Mouse (Mus musculus): Measurements from ENCODE around the gene Frem1. TPM values are rescaled to one million over a fixed set of nuclear protein-coding genes. Genes with fewer than 3 reads are reported as not detected.

Frem1 gene
- polyA plus RNA-seq, 1 experiment from 2014 or later = 18.7 TPM

DNA sequence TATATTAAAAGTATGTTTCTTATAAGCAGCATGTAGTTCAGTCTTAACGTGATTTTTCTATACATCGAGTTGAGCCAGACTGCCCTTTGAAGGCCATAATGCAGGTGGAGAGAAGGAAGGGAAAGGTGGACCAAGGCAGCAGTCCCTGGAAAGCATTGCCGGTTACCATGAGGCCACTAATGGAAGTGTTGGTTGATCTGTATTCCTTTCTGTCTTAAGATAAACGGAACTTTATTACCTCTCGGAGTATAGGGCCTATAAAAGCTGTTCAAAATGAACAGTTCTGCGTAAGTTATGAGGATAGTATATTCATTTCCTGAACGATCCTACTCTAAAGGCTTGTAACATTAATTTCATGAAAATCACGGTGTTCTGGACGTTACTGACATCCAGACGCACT is 156.9 kb downstream of the Frem1 start:
- DNase-seq (ENCODE audit: low spot score) = no peak
- no peak overlapping the region for H3K4me3 ChIP-seq (replicated peaks; ENCODE audit: low read depth, low read length)
- no peaks in the 10 kb centered on the region for H3K9me3 ChIP-seq (replicated peaks; ENCODE audit: low read length)
- no peak overlapping the region for H3K27ac ChIP-seq
- H3K36me3 ChIP-seq (ENCODE audit: insufficient read depth, low read length) = no peaks in the 10 kb centered on the region
- no peaks in the 10 kb centered on the region for H3K4me1 ChIP-seq (replicated peaks; ENCODE audit: insufficient read depth, low read length)
- no peak for TF ChIP-seq CTCF (IDR thresholded peaks at IDR 0.05; ENCODE audit: low read depth)
- no peak overlapping the region for H3K9ac ChIP-seq (ENCODE audit: low read depth, low read length)
- H3K27me3 ChIP-seq (ENCODE audit: insufficient read depth, low read length) = no peaks in the 10 kb centered on the region
- ATAC-seq (replicated peaks; ENCODE audit: low FRiP score, low read depth) = no peak
- no peak overlapping the region for H3K4me2 ChIP-seq (ENCODE audit: low read length)
- WGBS = 78% methylated on average over 10 of the region's 10 CpGs

DNA sequence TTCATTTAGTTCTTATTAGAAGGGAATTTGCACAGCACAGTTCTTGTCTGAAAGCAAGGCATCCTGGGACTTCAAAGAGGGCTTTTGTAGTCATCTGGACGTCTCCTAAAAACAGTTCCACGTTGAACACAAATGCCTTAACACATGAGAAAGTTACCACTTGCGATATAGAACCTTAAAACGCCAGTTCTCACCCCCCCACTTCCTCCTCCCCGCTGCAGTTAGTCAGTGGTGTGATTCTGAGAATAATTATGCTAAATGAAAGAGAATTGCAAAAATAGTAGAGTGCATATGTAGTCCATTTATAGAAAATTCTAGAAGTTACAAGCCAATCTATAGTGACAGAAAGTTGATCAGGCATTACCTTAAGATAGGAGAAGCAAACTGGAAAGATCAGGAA is 159.9 kb downstream of the Frem1 start:
- H3K36me3 ChIP-seq (ENCODE audit: insufficient read depth, low read length) = no peaks in the 10 kb centered on the region
- ATAC-seq (replicated peaks; ENCODE audit: low FRiP score, low read depth) = no peak
- H3K4me1 ChIP-seq (replicated peaks; ENCODE audit: insufficient read depth, low read length) = no peaks in the 10 kb centered on the region
- H3K4me3 ChIP-seq (replicated peaks; ENCODE audit: low read depth, low read length) = no peak overlapping the region
- no peaks in the 10 kb centered on the region for H3K27me3 ChIP-seq (ENCODE audit: insufficient read depth, low read length)
- H3K4me2 ChIP-seq (ENCODE audit: low read length) = no peak overlapping the region
- H3K27ac ChIP-seq = no peak overlapping the region
- no peak for DNase-seq (ENCODE audit: low spot score)
- no peak overlapping the region for H3K9ac ChIP-seq (ENCODE audit: low read depth, low read length)
- WGBS = 80% methylated on average over 5 of the region's 5 CpGs
- H3K9me3 ChIP-seq (replicated peaks; ENCODE audit: low read length) = no peaks in the 10 kb centered on the region
- no peak for TF ChIP-seq CTCF (IDR thresholded peaks at IDR 0.05; ENCODE audit: low read depth)

DNA sequence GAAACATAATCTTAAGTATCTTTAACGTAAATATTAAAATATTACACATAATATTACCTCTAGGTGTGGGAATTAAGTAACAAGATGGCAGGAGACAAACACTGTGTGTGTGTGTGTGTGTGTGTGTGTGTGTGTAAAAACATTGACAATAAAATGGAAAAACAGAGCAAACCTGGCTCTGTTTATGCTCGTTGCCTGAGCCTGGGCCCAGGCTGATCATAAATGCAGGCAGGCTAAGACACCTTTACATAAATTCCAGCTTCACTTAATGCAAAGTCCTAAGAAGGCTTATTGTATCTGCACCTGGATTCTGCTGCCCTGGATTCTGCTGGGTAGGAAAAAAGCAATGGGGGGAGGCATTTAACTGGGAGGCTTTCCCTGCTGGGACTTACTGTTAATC is 160.6 kb downstream of the Frem1 start:
- Histone ChIP-seq H3K4me2 (ENCODE audit: low read length) (no peak overlapping the region), H3K27ac (no peak overlapping the region), H3K9ac (ENCODE audit: low read depth, low read length) (no peak overlapping the region), H3K36me3 (ENCODE audit: insufficient read depth, low read length) (no peaks in the 10 kb centered on the region), H3K4me1 (replicated peaks; ENCODE audit: insufficient read depth, low read length) (no peaks in the 10 kb centered on the region), H3K27me3 (ENCODE audit: insufficient read depth, low read length) (no peaks in the 10 kb centered on the region), H3K9me3 (replicated peaks; ENCODE audit: low read length) (no peaks in the 10 kb centered on the region), H3K4me3 (replicated peaks; ENCODE audit: low read depth, low read length) (no peak overlapping the region)
- DNase-seq (ENCODE audit: low spot score) (no peak), ATAC-seq (replicated peaks; ENCODE audit: low FRiP score, low read depth) (no peak)
- no peak for TF ChIP-seq CTCF (IDR thresholded peaks at IDR 0.05; ENCODE audit: low read depth)
- WGBS = 68% methylated on average over 2 of the region's 2 CpGs

DNA sequence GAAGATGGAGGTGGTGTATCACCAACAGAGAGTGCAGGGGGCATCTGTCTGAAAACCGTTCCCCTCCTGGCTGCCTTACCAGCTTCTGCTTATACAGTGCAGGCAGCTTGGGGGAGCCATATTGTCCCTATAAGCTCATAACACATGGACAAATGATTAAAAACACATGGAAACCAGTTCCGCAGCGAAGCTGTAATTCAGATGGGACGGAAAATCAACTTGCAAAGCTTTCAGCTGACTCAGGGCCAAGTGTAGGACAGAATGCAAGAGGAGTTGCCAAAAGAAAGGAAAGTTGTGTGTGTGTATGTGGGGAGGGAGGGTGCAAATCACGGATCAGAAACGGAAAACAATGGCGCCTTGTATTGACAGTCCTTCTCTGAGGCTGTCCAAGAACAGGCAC is 161.1 kb downstream of the Frem1 start:
- no peaks in the 10 kb centered on the region for H3K36me3 ChIP-seq (ENCODE audit: insufficient read depth, low read length)
- no peak overlapping the region for H3K9ac ChIP-seq (ENCODE audit: low read depth, low read length)
- H3K4me2 ChIP-seq (ENCODE audit: low read length) = no peak overlapping the region
- 66% methylated on average over 7 of the region's 7 CpGs for WGBS
- no peak overlapping the region for H3K4me3 ChIP-seq (replicated peaks; ENCODE audit: low read depth, low read length)
- H3K27me3 ChIP-seq (ENCODE audit: insufficient read depth, low read length) = no peaks in the 10 kb centered on the region
- no peak for TF ChIP-seq CTCF (IDR thresholded peaks at IDR 0.05; ENCODE audit: low read depth)
- DNase-seq (ENCODE audit: low spot score) (peak; percentile 82), ATAC-seq (replicated peaks; ENCODE audit: low FRiP score, low read depth) (no peak)
- no peaks in the 10 kb centered on the region for H3K9me3 ChIP-seq (replicated peaks; ENCODE audit: low read length)
- H3K27ac ChIP-seq = no peak overlapping the region
- no peaks in the 10 kb centered on the region for H3K4me1 ChIP-seq (replicated peaks; ENCODE audit: insufficient read depth, low read length)

DNA sequence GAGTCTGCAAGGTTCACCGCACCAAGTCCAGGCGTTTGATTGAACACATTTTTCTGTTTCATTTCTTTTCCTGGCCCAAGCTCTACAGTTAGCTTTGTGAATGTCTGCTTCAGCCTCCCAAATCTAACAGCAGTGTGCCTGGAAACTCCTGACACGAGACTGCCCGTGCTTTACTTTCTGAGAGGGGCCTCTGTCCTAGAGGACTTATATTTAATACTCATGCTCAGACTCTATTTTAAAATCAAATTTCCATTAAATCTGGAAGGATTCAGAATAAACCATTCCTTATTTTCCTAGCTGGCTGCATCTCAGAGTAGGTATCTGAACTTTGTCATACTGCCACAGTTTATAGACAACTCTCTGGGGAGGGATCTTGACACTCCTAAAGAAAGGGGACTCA is 161.6 kb downstream of the Frem1 start:
- no peaks in the 10 kb centered on the region for H3K9me3 ChIP-seq (replicated peaks; ENCODE audit: low read length)
- H3K4me2 ChIP-seq (ENCODE audit: low read length) = no peak overlapping the region
- ATAC-seq (replicated peaks; ENCODE audit: low FRiP score, low read depth) (no peak), DNase-seq (ENCODE audit: low spot score) (peak; percentile 9)
- no peak overlapping the region for H3K4me3 ChIP-seq (replicated peaks; ENCODE audit: low read depth, low read length)
- WGBS = 72% methylated on average over 4 of the region's 4 CpGs
- no peaks in the 10 kb centered on the region for H3K4me1 ChIP-seq (replicated peaks; ENCODE audit: insufficient read depth, low read length)
- H3K27ac ChIP-seq = no peak overlapping the region
- no peak for TF ChIP-seq CTCF (IDR thresholded peaks at IDR 0.05; ENCODE audit: low read depth)
- no peaks in the 10 kb centered on the region for H3K36me3 ChIP-seq (ENCODE audit: insufficient read depth, low read length)
- no peak overlapping the region for H3K9ac ChIP-seq (ENCODE audit: low read depth, low read length)
- no peaks in the 10 kb centered on the region for H3K27me3 ChIP-seq (ENCODE audit: insufficient read depth, low read length)

DNA sequence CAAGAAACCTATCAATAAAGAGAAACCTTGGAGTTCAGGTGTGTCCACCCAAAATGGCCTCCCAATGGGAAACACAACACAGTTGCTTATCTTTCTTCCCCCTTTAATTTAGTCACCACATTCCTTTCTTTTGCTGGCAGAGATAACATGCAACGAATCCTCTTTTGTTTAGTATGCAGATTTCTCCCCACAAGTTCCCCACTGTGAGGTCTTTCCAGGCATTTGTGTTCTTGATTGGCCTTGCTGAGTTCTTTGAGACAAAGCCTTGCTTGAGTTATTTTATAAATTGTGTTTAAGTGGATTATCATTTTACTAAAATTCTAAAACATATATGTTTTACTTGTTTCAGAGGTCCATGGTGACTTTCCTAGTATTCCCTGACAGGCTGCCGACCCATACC is 166.0 kb downstream of the Frem1 start:
- no peak overlapping the region for H3K4me3 ChIP-seq (replicated peaks; ENCODE audit: low read depth, low read length)
- H3K9ac ChIP-seq (ENCODE audit: low read depth, low read length) = no peak overlapping the region
- 86% methylated on average over 2 of the region's 2 CpGs for WGBS
- DNase-seq (ENCODE audit: low spot score) (no peak), ATAC-seq (replicated peaks; ENCODE audit: low FRiP score, low read depth) (no peak)
- H3K4me1 ChIP-seq (replicated peaks; ENCODE audit: insufficient read depth, low read length) = no peaks in the 10 kb centered on the region
- H3K4me2 ChIP-seq (ENCODE audit: low read length) = no peak overlapping the region
- no peak overlapping the region for H3K27ac ChIP-seq
- H3K36me3 ChIP-seq (ENCODE audit: insufficient read depth, low read length) = no peaks in the 10 kb centered on the region
- TF ChIP-seq CTCF (IDR thresholded peaks at IDR 0.05; ENCODE audit: low read depth) = no peak
- H3K27me3 ChIP-seq (ENCODE audit: insufficient read depth, low read length) = no peaks in the 10 kb centered on the region
- H3K9me3 ChIP-seq (replicated peaks; ENCODE audit: low read length) = no peaks in the 10 kb centered on the region

DNA sequence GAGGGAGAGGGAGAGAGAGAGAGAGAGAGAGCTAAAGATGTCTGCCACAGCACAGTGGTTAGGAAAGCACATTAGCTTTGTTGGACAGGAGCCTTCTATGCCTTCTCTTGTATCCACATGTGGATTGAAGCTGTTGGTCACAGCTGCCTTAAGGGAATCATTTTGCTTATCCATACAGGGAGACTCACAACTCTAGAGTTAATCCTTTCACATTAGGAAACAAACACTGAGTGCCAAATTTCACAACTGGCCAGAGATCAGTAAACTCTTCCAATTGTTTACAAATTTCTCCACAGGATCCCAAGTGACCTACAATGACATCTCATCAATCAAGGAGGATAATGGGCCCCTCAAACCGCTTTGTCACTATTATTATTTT is 166.6 kb downstream of the Frem1 start:
- Histone ChIP-seq H3K27ac (no peak overlapping the region), H3K9ac (ENCODE audit: low read depth, low read length) (no peak overlapping the region), H3K36me3 (ENCODE audit: insufficient read depth, low read length) (no peaks in the 10 kb centered on the region), H3K4me3 (replicated peaks; ENCODE audit: low read depth, low read length) (no peak overlapping the region), H3K4me1 (replicated peaks; ENCODE audit: insufficient read depth, low read length) (no peaks in the 10 kb centered on the region), H3K27me3 (ENCODE audit: insufficient read depth, low read length) (no peaks in the 10 kb centered on the region), H3K4me2 (ENCODE audit: low read length) (no peak overlapping the region), H3K9me3 (replicated peaks; ENCODE audit: low read length) (no peaks in the 10 kb centered on the region)
- ATAC-seq (replicated peaks; ENCODE audit: low FRiP score, low read depth) (no peak), DNase-seq (ENCODE audit: low spot score) (peak; percentile 4)
- 50% methylated on average over 1 of the region's 1 CpGs for WGBS
- TF ChIP-seq CTCF (IDR thresholded peaks at IDR 0.05; ENCODE audit: low read depth) = no peak

All from kidney, postnatal 0 days (tissue).